8 mouse cellular contexts compared by ENCODE assay signal in genomic region chr11:116656348-116657191, GRCm38 (mm10). TPM values are rescaled to one million over a fixed set of nuclear protein-coding genes. Genes with fewer than 3 reads are reported as not detected.
DNase-seq lines count a peak whose midpoint lies in the region; ATAC-seq and TF ChIP-seq lines count a peak whose summit lies in the region.

No protein-coding gene starts in this region.

- no peak overlapping the region for H3K4me3 ChIP-seq in neural tube, embryonic 12.5 days
- no peak overlapping the region for H3K4me3 ChIP-seq in heart, postnatal 0 days (ENCODE audit: low read depth, low read length)

- H3K9ac ChIP-seq in neural tube, embryonic 12.5 days = 0 out of 2 replicates have a peak overlapping the region, but pooled peaks have one; percentile 29
- H3K9ac ChIP-seq in heart, postnatal 0 days (replicated peaks; ENCODE audit: low read depth, low read length) = no peak overlapping the region

- peak; percentile 80 for DNase-seq in adrenal gland, adult 2 months
- no peak for DNase-seq in adrenal gland, adult 8-10 months
- no peak for DNase-seq in neural tube, embryonic 10.5 days (ENCODE audit: extremely low spot score, low spot score)
- DNase-seq in heart, postnatal 0 days (ENCODE audit: low spot score) = no peak
- DNase-seq in retina, postnatal 7 days (ENCODE audit: low read depth, low spot score) = peak; percentile 78
- no peak for DNase-seq in thymus, adult 18-20 months
- no peak for DNase-seq in ovary, postnatal 10 days (ENCODE audit: low spot score)

- peaks cover 60% of the 10 kb centered on the region for H3K4me1 ChIP-seq in neural tube, embryonic 12.5 days
- H3K4me1 ChIP-seq in heart, postnatal 0 days (ENCODE audit: control insufficient read depth, insufficient read depth) = peaks cover 20% of the 10 kb centered on the region

- H3K27me3 ChIP-seq in neural tube, embryonic 12.5 days (replicated peaks) = peaks cover 42% of the 10 kb centered on the region
- H3K27me3 ChIP-seq in heart, postnatal 0 days (ENCODE audit: control insufficient read depth, insufficient read depth, low read length) = peaks cover 34% of the 10 kb centered on the region

- peak overlapping the region; percentile 62; the same call in 1 of the 2 replicates for H3K4me2 ChIP-seq in neural tube, embryonic 12.5 days (replicated peaks)
- H3K4me2 ChIP-seq in heart, postnatal 0 days (ENCODE audit: low read depth, low read length) = no peak overlapping the region

- H3K27ac ChIP-seq in neural tube, embryonic 12.5 days = no peak overlapping the region
- peak overlapping the region; percentile 85; the same call in 1 of the 2 replicates for H3K27ac ChIP-seq in heart, postnatal 0 days (ENCODE audit: low read depth)

- no peak for ATAC-seq in neural tube, embryonic 12.5 days (ENCODE audit: low FRiP score, low read depth)
- ATAC-seq in heart, postnatal 0 days (ENCODE audit: insufficient read depth, low read depth) = no peak

- no peak for TF ChIP-seq EP300 in heart, postnatal 0 days (IDR thresholded peaks at IDR 0.05; ENCODE audit: low read depth)

- no peaks in the 10 kb centered on the region for H3K36me3 ChIP-seq in neural tube, embryonic 12.5 days
- no peaks in the 10 kb centered on the region for H3K36me3 ChIP-seq in heart, postnatal 0 days (replicated peaks; ENCODE audit: control insufficient read depth, insufficient read depth, low read length)

- no peaks in the 10 kb centered on the region for H3K9me3 ChIP-seq in neural tube, embryonic 12.5 days
- H3K9me3 ChIP-seq in heart, postnatal 0 days (replicated peaks; ENCODE audit: control insufficient read depth, low read length) = no peaks in the 10 kb centered on the region

- WGBS in neural tube, embryonic 12.5 days = 84% methylated on average over 16 of the region's 16 CpGs
- WGBS in heart, postnatal 0 days = 35% methylated on average over 16 of the region's 16 CpGs

- TF ChIP-seq CTCF in heart, postnatal 0 days (IDR thresholded peaks at IDR 0.05; ENCODE audit: low read depth) = no peak

RNA-seq across cellular contexts. Expression of gene Cygb, which starts 2.5 kb away (rescaled TPM):
- total RNA-seq in adrenal gland, adult 2 months (2021) = 10 to 100 TPM; 24.8 to 46.8 TPM
- polyA plus RNA-seq in adrenal gland, adult 2 months (2012; rRNA removed) = 54.3 and 62.4 TPM in 2 replicates
- 10 to 100 TPM; 33.4 to 64.8 (median 48.2) TPM for total RNA-seq in adrenal gland, adult 8-10 months (2022)
- polyA plus RNA-seq in neural tube, embryonic 12.5 days (2016; fragmentation: Nextera tagmentation; extraction: Ambion mirVana) = 6.7 and 6.9 TPM in 2 replicates
- total RNA-seq in heart, postnatal 0 days (2014; rRNA removed; ENCODE audit: low replicate concordance) = 11.4 and 38.8 TPM in 2 replicates
- polyA plus RNA-seq in heart, postnatal 0 days (2015; fragmentation: Nextera tagmentation; extraction: Ambion mirVana) = 21.1 and 21.6 TPM in 2 replicates

RNA-seq across cellular contexts. Expression of gene Prcd, which starts 3.2 kb away (rescaled TPM):
- total RNA-seq in adrenal gland, adult 2 months (2021) = 10 to 100 TPM; 10.2 to 14.2 TPM
- 13.0 and 14.1 TPM in 2 replicates for polyA plus RNA-seq in adrenal gland, adult 2 months (2012; rRNA removed)
- 10 to 100 TPM; 16.6 to 27.2 (median 22.8) TPM for total RNA-seq in adrenal gland, adult 8-10 months (2022)
- polyA plus RNA-seq in neural tube, embryonic 12.5 days (2016; fragmentation: Nextera tagmentation; extraction: Ambion mirVana) = 0.39 and 0.79 TPM in 2 replicates
- not detected in 2 replicates for total RNA-seq in heart, postnatal 0 days (2014; rRNA removed; ENCODE audit: low replicate concordance)
- 2.5 and 2.6 TPM in 2 replicates for polyA plus RNA-seq in heart, postnatal 0 days (2015; fragmentation: Nextera tagmentation; extraction: Ambion mirVana)

RNA-seq across cellular contexts. Expression of gene Rhbdf2, which starts 29.8 kb away (rescaled TPM):
- 10 to 100 TPM in 1 of 2 experiments, 1 to 10 TPM in 1; 8.2 to 22.7 TPM for total RNA-seq in adrenal gland, adult 2 months (2021)
- 41.1 and 56.8 TPM in 2 replicates for polyA plus RNA-seq in adrenal gland, adult 2 months (2012; rRNA removed)
- 10 to 100 TPM; 13.3 to 20.5 (median 15.0) TPM for total RNA-seq in adrenal gland, adult 8-10 months (2022)
- 4.9 and 6.5 TPM in 2 replicates for polyA plus RNA-seq in neural tube, embryonic 12.5 days (2016; fragmentation: Nextera tagmentation; extraction: Ambion mirVana)
- 19.0 and 25.5 TPM in 2 replicates for total RNA-seq in heart, postnatal 0 days (2014; rRNA removed; ENCODE audit: low replicate concordance)
- 5.8 and 6.1 TPM in 2 replicates for polyA plus RNA-seq in heart, postnatal 0 days (2015; fragmentation: Nextera tagmentation; extraction: Ambion mirVana)

Comparison
In these comparisons a context has a peak if more than half of its experiments do, and no peak if none do; other contexts are left out.
1. DNase-seq: peak in adrenal gland, adult 2 months (single experiment) and retina, postnatal 7 days (single experiment); none in adrenal gland, adult 8-10 months (single experiment), neural tube, embryonic 10.5 days (single experiment), heart, postnatal 0 days (single experiment), thymus, adult 18-20 months (0 of 2) and ovary, postnatal 10 days (single experiment).
2. RNA of gene Prcd, which starts 3.2 kb away (total RNA-seq): 16.6 to 27.2 TPM in adrenal gland, adult 8-10 months and 10.2 to 14.2 TPM in adrenal gland, adult 2 months; not detected in heart, postnatal 0 days; every median in the first group is over 10 times any median in the second.